14 mouse cellular contexts compared by ENCODE assay signal in genomic region chr11:80795431-80795830, GRCm38 (mm10). TPM values are rescaled to one million over a fixed set of nuclear protein-coding genes. Genes with fewer than 3 reads are reported as not detected.
DNase-seq lines count a peak whose midpoint lies in the region; ATAC-seq lines count a peak whose summit lies in the region.
"Had no signal": no experiment of that assay in that cellular context is flagged by ENCODE, and none has a peak within 500 bp of the region (broad histone marks: within the 10 kb centered on the region; RNA-seq: fewer than 3 reads in every experiment).

No protein-coding gene starts in this region.

- peak; percentile 29 for DNase-seq in kidney, adult 18-20 months
- DNase-seq in kidney, adult 8-10 months, result no peak
- DNase-seq in lung, postnatal 10 days, result peak; percentile 53
- DNase-seq in lung, postnatal 25 days (ENCODE audit: low spot score), result no peak
- DNase-seq in adrenal gland, postnatal 36 days, result peak; percentile 50 to 58
- DNase-seq in kidney, postnatal 4 days, result peak; percentile 54 to 66
- DNase-seq: cerebellum, adult 8-10 months; forebrain, postnatal 0 days; gastrocnemius, adult 2 months; heart, adult 18-20 months; thymus, adult 2 months had no signal

- ATAC-seq in inflammation-experienced regulatory T-cells, adult 6 months, result no peak
- ATAC-seq: forebrain, postnatal 0 days; midbrain, embryonic 13.5 days had no signal

RNA-seq across cellular contexts. Expression of gene Tmem98, which starts 14.5 kb away (rescaled TPM):
- 10 to 100 TPM; 40.8 to 68.8 TPM for total RNA-seq in adrenal gland, postnatal 36 days (2021)
- polyA plus RNA-seq in inflammation-experienced regulatory T-cells, adult 6 months (2017; shearing (Covaris generic)), result under 1 TPM in 1 of 3 experiments, not detected in 2; 0.21 TPM
- total RNA-seq: neutrophil, adult 5-6 weeks had no signal

RNA-seq across cellular contexts. Expression of gene Myo1d, which starts 15.6 kb away (rescaled TPM):
- 10 to 100 TPM; 74.0 to 87.7 TPM for total RNA-seq in adrenal gland, postnatal 36 days (2021)
- polyA plus RNA-seq in inflammation-experienced regulatory T-cells, adult 6 months (2017; shearing (Covaris generic)), result under 1 TPM; 0.71 to 0.86 (median 0.77) TPM

Comparison
In these comparisons a context has a peak if more than half of its experiments do, and no peak if none do; other contexts are left out.
1. DNase-seq: peak in kidney, adult 18-20 months (single experiment), lung, postnatal 10 days (single experiment), adrenal gland, postnatal 36 days (2 of 2) and kidney, postnatal 4 days (2 of 2); none in kidney, adult 8-10 months (0 of 2) and lung, postnatal 25 days (single experiment).